Mouse (Mus musculus): ENCODE measurements at regions not wholly inside any gene's neighbourhood (a gene's known extent, or its start where the extent isn't known, plus 50 kb on each side); places are given as distances from the start of the nearest gene placed in this dataset.

DNA sequence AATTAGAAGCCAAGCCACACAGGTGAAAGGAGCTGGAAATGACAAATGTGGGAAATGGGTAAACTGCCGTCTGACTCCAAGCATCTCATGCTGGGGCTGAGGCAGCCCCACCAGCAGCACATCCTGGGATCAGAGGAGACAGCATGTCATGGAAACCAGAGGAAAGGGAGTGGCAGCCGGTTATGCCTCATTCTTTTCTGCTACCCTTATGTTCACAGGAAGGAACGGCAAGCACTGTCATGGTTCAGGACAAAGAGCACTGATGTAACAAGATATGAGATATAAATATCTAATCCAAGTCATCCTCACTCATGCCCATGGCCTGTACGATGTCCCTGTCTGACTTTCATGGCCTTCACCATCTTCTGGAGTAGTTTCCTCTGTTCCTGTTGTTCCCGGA is 125.2 kb upstream of the Tnfaip3 start:
- no peak for DNase-seq (ENCODE audit: extremely low read depth, low read depth, low spot score)

GRCm38 (mm10) chr10:19139234-19139633 is 123.8 kb upstream of the Tnfaip3 start:
- no peak for DNase-seq (ENCODE audit: extremely low read depth, low read depth, low spot score)

DNA sequence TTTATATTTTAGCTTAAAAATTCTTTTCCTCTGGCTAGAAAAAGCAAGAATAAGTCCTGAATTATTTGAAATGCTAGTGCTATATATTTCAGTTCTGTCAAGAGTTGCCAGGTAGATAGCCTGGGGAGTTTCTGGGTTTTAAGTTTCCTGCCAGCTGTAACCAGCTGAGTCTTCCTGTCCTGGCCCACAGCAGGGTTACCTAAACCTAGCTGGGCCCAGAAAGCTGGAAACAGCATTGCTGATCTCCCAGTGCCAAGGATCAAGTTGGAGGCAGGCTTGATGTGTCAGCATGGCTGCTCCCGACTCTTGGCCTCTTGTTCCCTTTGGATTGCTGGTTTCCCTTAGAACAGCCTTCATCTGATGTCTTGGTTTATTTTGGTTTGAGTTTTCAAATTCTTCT is 122.8 kb upstream of the Tnfaip3 start:
- no peak for DNase-seq (ENCODE audit: extremely low read depth, low read depth, low spot score)

GRCm38 (mm10) chr10:19127581-19128291 is 112.3 kb upstream of the Tnfaip3 start:
- DNase-seq (ENCODE audit: extremely low read depth, low read depth, low spot score), result no peak

DNA sequence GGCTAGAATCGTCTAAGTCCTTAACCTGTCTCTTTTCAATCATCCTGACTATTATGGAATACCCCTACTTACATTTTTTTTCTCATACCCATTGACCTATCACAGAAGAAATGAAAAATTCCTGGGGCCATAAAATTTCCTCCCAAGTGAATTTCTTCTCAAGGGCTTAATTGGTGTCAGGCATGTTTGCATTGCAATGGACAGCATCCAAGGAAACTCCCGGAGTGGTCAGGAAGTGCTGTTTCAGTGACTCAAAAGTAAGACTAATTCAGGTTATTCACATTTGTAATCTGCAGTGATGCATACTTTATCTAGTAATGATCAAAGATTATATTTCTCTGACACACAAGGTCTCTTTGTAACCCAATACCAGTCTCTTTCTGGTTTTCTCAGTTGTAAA is 111.5 kb upstream of the Tnfaip3 start:
- no peak for DNase-seq (ENCODE audit: extremely low read depth, low read depth, low spot score)

GRCm38 (mm10) chr10:19126438-19126837 is 111.0 kb upstream of the Tnfaip3 start:
- no peak for DNase-seq (ENCODE audit: extremely low read depth, low read depth, low spot score)

DNA sequence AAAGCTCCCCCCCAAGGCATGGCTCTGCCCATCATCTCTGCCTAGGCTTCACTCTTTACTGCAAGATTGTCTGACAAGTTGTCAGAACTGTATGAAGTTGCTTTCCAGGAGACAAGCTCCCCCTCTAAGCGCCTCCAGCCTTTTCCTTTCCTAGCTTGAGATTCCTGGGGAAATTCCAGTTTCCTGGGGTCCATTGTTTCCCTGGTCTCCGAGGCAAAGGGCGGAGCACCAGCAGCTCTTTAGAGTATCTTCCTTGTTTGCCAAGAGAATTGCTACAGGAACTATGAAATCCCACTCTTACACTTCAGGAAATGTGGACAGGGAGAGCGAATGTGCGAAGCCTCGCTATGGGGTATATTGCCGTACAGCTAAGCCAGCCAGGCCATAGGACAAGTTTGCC is 108.2 kb upstream of the Tnfaip3 start:
- no peak for DNase-seq (ENCODE audit: extremely low read depth, low read depth, low spot score)

DNA sequence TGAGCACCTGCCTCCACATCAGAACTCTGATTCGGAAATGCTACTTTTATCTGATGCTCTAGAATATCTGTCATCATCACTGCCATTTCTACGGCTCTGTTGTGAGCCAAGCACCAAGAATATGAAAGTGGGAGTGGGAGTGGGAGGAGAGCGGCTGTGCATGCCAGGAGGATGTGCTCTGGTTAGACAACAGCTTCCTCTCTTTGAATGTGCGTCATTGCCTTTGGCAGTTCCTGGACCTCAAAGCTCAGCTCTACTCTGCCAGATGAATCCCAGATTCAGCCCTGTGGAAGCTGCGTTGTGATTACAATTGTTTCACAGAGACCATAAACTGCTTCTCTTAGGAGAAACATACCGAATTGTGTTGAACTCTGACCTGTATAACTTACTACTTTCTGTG is 106.8 kb upstream of the Tnfaip3 start:
- DNase-seq (ENCODE audit: extremely low read depth, low read depth, low spot score), result peak; percentile 42

GRCm38 (mm10) chr10:19119281-19120049 is 104.0 kb upstream of the Tnfaip3 start:
- no peak for DNase-seq (ENCODE audit: extremely low read depth, low read depth, low spot score)

DNA sequence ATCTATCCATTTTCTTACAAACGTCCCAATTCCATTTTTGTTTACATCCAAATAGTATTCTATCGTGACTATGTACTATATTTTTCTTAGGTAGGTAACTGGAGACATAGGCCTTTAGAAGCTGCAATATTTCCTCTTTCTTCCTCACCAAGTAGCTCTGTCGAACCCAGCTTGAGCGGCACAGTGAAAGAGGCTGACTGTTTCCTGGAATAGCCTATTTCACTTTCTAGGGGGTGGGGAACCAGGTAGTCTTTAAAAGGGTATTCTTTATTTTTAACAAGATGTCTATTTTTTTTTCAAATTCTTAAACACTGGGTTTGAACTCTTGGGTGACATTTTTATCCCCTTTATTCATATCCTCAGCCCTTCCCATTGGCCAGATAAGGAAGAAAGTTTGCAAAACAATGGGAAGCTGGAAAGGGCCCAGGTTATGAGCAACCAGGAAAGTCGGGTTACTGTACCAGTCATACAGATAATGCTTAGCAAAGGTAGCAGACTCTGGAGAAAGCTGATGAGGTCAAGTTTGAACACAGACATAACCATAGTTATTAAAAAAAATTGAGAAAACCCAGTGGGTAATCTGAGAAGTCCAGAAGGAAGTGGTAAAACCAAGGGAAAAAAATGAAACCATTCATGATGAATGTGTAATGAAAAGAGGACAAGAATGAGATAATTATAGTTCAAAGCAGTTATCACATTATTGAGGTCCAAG is 103.3 kb upstream of the Tnfaip3 start:
- no peak for DNase-seq (ENCODE audit: extremely low read depth, low read depth, low spot score)

DNA sequence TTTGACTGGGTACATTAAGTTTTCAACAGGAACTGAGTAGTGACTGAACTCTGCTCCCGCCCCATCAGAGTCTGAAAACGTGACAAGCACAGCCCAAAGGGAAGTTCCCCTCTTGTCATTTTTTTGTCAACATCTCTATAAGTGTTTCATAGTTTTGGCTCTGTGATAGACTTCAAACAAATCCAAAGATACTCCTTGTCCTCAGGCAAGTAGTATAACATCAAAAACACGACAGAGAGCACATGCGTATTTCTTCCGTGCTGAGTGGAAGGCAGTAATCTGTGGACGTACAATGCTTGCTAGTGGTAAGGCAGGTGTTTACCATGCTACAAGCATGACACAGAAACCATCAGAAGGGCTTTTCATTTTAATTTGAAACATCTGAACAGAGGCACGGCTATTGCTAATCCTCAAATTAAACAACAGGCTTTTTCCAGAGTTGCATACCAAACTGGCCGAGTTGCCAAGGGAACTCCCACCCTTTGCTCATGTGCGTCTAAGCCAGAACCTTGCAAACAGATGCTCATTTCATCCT is 101.7 kb upstream of the Tnfaip3 start:
- DNase-seq (ENCODE audit: extremely low read depth, low read depth, low spot score), result no peak

GRCm38 (mm10) chr10:19112459-19112858 is 97.0 kb upstream of the Tnfaip3 start:
- DNase-seq (ENCODE audit: extremely low read depth, low read depth, low spot score), result no peak

DNA sequence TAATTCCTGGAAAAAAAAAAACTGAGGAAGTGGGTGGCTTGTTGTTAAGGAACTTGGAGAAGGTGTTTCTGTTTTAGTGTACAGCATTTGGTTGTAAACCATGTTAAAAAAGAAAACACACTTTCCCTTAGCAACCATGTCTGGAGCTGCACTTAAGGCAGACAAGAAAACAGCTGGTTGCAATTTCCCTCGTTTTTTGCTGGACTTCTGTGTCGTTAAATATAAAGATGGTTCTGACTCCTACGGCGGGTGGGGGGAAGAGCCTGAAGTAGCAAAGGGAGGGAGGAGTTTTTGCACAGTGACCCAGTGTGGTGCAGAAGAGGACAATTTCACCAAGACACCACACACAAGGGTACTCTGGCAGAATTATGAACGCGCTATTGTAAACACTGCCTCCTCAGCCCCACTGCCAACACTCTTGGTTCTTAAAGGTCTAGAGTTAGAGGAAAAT is 89.8 kb upstream of the Tnfaip3 start:
- DNase-seq (ENCODE audit: extremely low read depth, low read depth, low spot score), result no peak

GRCm38 (mm10) chr10:19104671-19105203 is 89.3 kb upstream of the Tnfaip3 start:
- DNase-seq (ENCODE audit: extremely low read depth, low read depth, low spot score), result no peak

GRCm38 (mm10) chr10:19099369-19100285 is 84.2 kb upstream of the Tnfaip3 start:
- DNase-seq (ENCODE audit: extremely low read depth, low read depth, low spot score), result no peak

DNA sequence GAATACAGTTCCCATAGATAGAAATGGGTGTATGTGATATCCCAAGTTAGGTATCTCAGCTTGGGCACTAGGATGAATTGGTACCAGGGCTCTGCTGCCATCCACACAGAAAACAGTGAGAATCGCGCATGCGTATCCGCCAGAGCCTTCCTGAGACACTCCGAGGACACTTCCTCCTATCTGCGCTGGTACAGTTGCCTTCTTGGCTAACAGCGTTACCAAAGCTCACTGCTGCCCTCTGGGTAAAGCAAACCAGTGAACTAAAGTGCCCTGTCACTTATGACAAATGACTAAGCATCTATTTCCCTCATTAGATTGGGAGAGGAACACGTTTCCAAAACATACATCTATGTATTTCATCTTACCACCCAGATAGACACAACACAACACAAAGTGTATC is 78.8 kb upstream of the Tnfaip3 start:
- peak; percentile 4 for DNase-seq (ENCODE audit: extremely low read depth, low read depth, low spot score)

DNA sequence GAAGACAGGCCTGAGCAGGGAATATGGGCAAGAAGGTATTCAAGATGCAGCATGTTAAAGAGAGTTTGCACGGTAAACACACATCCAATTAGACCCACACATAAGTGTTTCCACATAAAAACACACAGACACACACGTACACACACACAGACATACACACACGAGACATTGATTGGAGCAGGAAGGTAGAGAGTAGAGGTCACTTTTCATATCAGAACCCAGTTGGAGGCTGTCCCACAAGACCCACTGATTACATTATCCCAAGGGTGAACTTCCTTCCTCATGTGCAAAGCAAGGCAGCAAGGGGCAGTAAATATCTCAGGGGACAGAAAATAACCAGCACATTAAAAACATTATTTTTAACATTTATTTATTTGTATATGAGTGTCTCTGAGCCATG is 78.2 kb upstream of the Tnfaip3 start:
- no peak for DNase-seq (ENCODE audit: extremely low read depth, low read depth, low spot score)

DNA sequence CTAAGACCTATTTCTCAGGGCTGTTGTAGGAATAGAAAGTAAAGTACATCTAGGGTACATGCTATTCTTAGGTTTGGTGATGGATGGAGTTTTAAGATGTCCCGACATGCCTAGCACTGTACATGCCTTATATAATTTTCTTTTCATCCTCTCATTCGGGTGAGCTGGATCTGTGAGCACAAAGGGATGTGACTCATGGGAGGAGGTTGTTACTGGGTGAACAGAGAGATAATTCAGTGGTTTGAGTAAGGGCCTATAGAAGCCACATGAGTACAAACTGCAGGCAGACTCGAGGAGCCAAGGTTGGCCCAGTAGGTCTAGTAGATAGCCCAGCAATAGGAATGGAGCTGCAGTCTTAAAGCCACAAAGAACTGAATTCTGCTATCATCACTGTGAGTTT is 76.5 kb upstream of the Tnfaip3 start:
- no peak for DNase-seq (ENCODE audit: extremely low read depth, low read depth, low spot score)

DNA sequence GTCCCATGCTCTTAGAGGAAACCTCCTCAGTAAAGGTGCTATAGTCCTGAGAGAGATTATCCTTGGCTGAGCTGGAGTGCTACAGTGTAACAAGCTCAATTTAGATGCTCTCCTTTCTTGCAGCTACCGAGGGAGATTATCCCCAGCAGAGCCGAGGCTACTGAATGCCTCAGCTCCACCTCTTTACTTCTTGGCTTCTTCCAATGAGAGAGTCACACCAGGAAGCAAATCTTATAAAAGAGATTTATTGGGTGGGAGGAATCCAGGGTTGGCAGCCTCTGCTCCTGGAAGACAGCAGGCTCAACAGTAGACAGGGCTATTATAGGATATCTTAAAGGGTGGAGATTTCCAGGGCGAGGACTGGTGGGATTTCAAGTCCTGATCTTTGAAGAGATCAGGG is 75.7 kb upstream of the Tnfaip3 start:
- no peak for DNase-seq (ENCODE audit: extremely low read depth, low read depth, low spot score)

GRCm38 (mm10) chr10:19086995-19087394 is 71.5 kb upstream of the Tnfaip3 start:
- DNase-seq (ENCODE audit: extremely low read depth, low read depth, low spot score), result no peak
